Mouse (Mus musculus) myocyte (in vitro differentiated cells): ENCODE measurements around the gene Sdhaf2. TPM values are rescaled to one million over a fixed set of nuclear protein-coding genes. Genes with fewer than 3 reads are reported as not detected.

ENCODE experiments used
- H3K27me3 ChIP-seq: one replicate; pipeline ENCODE4 v1.6.1; 2011; ENCODE audit not compliant: control insufficient read depth, insufficient read depth, insufficient read length
- H3K36me3 ChIP-seq: one replicate; pipeline ENCODE4 v1.6.1; 2011; ENCODE audit not compliant: control insufficient read depth, insufficient read depth
- H3K4me2 ChIP-seq: one replicate; pipeline ENCODE4 v1.6.1; 2011; ENCODE audit warnings: low read depth, control low read depth
- H3K4me3 ChIP-seq: one replicate; pipeline ENCODE4 v1.5.1; 2011; ENCODE audit warnings: mild to moderate bottlenecking, control low read depth, moderate library complexity
- H3K79me2 ChIP-seq: one replicate; pipeline ENCODE4 v1.6.1; 2011; ENCODE audit not compliant: control insufficient read depth, insufficient read depth
- H3ac ChIP-seq: one replicate; pipeline ENCODE4 v1.6.1; 2011; ENCODE audit not compliant: control insufficient read depth, insufficient read length
- CEBPB ChIP-seq: IDR thresholded peaks from 2 replicates; pipeline ENCODE4 v1.6.1; 2011; ENCODE audit warnings: mild to moderate bottlenecking, moderate library complexity; ENCODE audit not compliant: poor library complexity, insufficient read depth, severe bottlenecking
- E2F4 ChIP-seq: IDR thresholded peaks from one replicate; pipeline ENCODE4 v1.6.1; 2011; ENCODE audit warnings: mild to moderate bottlenecking, control low read depth, moderate library complexity; ENCODE audit not compliant: insufficient read depth
- MAX ChIP-seq: IDR thresholded peaks from one replicate; pipeline ENCODE4 v1.6.1; 2011; ENCODE audit warnings: low read depth, mild to moderate bottlenecking, control low read depth
- MYOD1 ChIP-seq, 3 experiments: IDR thresholded peaks; one replicate each; pipeline ENCODE4 v1.6.1; 2011; ENCODE audit warnings: control low read depth in 2 of 3, low read depth in 2 of 3, mild to moderate bottlenecking in 2 of 3, moderate library complexity in 1 of 3; ENCODE audit not compliant: insufficient read length in 2 of 3, control insufficient read depth in 1 of 3
- MYOG ChIP-seq, 3 experiments: IDR thresholded peaks; one replicate each; pipeline ENCODE4 v1.6.1; 2011; ENCODE audit warnings: control low read depth in 2 of 3, low read depth in 2 of 3, mild to moderate bottlenecking in 2 of 3; ENCODE audit not compliant: insufficient read length in 2 of 3, control insufficient read depth in 1 of 3, insufficient read depth in 1 of 3
- POLR2A ChIP-seq: IDR thresholded peaks from one replicate; pipeline ENCODE4 v1.6.1; 2011; ENCODE audit warnings: low read depth, mild to moderate bottlenecking, control low read depth, moderate library complexity; ENCODE audit not compliant: insufficient read length
- POLR2AphosphoS2 ChIP-seq: IDR thresholded peaks from one replicate; pipeline ENCODE4 v1.6.1; 2011; ENCODE audit warnings: low read depth, control low read depth; ENCODE audit not compliant: insufficient read length
- REST ChIP-seq: IDR thresholded peaks from one replicate; pipeline ENCODE4 v1.6.1; 2011; ENCODE audit warnings: mild to moderate bottlenecking, control low read depth, moderate library complexity; ENCODE audit not compliant: insufficient read depth, insufficient read length
- SRF ChIP-seq: IDR thresholded peaks from one replicate; pipeline ENCODE4 v1.6.1; 2011; ENCODE audit warnings: low read depth; ENCODE audit not compliant: control insufficient read depth, insufficient read length
- TCF12 ChIP-seq: IDR thresholded peaks from one replicate; pipeline ENCODE4 v1.6.1; 2011; ENCODE audit warnings: mild to moderate bottlenecking, control low read depth; ENCODE audit not compliant: poor library complexity, insufficient read depth, severe bottlenecking
- TCF3 ChIP-seq: IDR thresholded peaks from one replicate; pipeline ENCODE4 v1.6.1; 2011; ENCODE audit warnings: low read depth, control low read depth; ENCODE audit not compliant: insufficient read length
- USF1 ChIP-seq: IDR thresholded peaks from one replicate; pipeline ENCODE4 v1.6.1; 2011; ENCODE audit warnings: low read depth, mild to moderate bottlenecking, control low read depth, moderate library complexity
- polyA plus RNA-seq: library from polyadenylated mRNA; unstranded; fragments of >200 nt; fragmentation: generic; extraction: Trizol; gene quantifications from one replicate; pipeline ENCODE4 v1.2.1, GENCODE M21; 2012; ENCODE audit warnings: missing spikeins

Gene Sdhaf2
- polyA plus RNA-seq, result 36.3 TPM

- H3K4me2 ChIP-seq, result peak within 1 kb of the TSS; percentile 87
- H3K27me3 ChIP-seq, result no peaks in the 10 kb centered on the region
- H3ac ChIP-seq, result peak within 1 kb of the TSS; percentile 91
- H3K4me3 ChIP-seq, result peak within 1 kb of the TSS; percentile 62
- H3K36me3 ChIP-seq, result peaks cover 23% of the 10 kb centered on the region
- no peak for TF ChIP-seq MYOD1 (IDR thresholded peaks at IDR 0.05; ENCODE audit: control insufficient read depth in 1 of 3, insufficient read length in 2 of 3, low read depth in 2 of 3)
- no peak for TF ChIP-seq REST
- TF ChIP-seq TCF12, result no peak
- no peak for TF ChIP-seq CEBPB
- no peak for TF ChIP-seq SRF
- no peak for TF ChIP-seq POLR2AphosphoS2
- no peak for TF ChIP-seq USF1
- TF ChIP-seq MAX, result no peak
- TF ChIP-seq MYOG (IDR thresholded peaks at IDR 0.05; ENCODE audit: control insufficient read depth in 1 of 3, insufficient read depth in 1 of 3, insufficient read length in 2 of 3, low read depth in 2 of 3), result no peak
- no peak for TF ChIP-seq POLR2A
- no peak for TF ChIP-seq TCF3
- TF ChIP-seq E2F4, result no peak
- peaks cover 84% of the 10 kb centered on the region for H3K79me2 ChIP-seq
Observed at GRCm38 (mm10) chr19:10525910-10526309, at the start of gene Sdhaf2. TSS of gene Sdhaf2 (minus strand) at chr19:10526142.

- no peaks in the 10 kb centered on the region for H3K27me3 ChIP-seq
- TF ChIP-seq REST (no peak), TCF3 (no peak), POLR2AphosphoS2 (no peak), SRF (no peak), MYOG (IDR thresholded peaks at IDR 0.05; ENCODE audit: control insufficient read depth in 1 of 3, insufficient read depth in 1 of 3, insufficient read length in 2 of 3, low read depth in 2 of 3) (peak in 1 of 3 experiments; percentile 8), MYOD1 (IDR thresholded peaks at IDR 0.05; ENCODE audit: control insufficient read depth in 1 of 3, insufficient read length in 2 of 3, low read depth in 2 of 3) (peak in 1 of 3 experiments; percentile 57), TCF12 (no peak), MAX (no peak)
- no peak overlapping the region for H3ac ChIP-seq
- no peak overlapping the region for H3K4me2 ChIP-seq
- H3K4me3 ChIP-seq, result no peak overlapping the region
- no peaks in the 10 kb centered on the region for H3K79me2 ChIP-seq
- peaks cover 35% of the 10 kb centered on the region for H3K36me3 ChIP-seq
Observed at GRCm38 (mm10) chr19:10569627-10570026, 43.7 kb upstream of the Sdhaf2 start.

- Histone ChIP-seq H3K79me2 (no peaks in the 10 kb centered on the region), H3K4me3 (no peak overlapping the region), H3K27me3 (no peaks in the 10 kb centered on the region), H3K36me3 (peaks cover 7% of the 10 kb centered on the region), H3ac (no peak overlapping the region), H3K4me2 (peak overlapping the region; percentile 43)
- TF ChIP-seq MYOG (IDR thresholded peaks at IDR 0.05; ENCODE audit: control insufficient read depth in 1 of 3, insufficient read depth in 1 of 3, insufficient read length in 2 of 3, low read depth in 2 of 3), result no peak
Observed at GRCm38 (mm10) chr19:10565217-10565616, 39.3 kb upstream of the Sdhaf2 start.

GRCm38 (mm10) chr19:10564278-10564677, 38.3 kb upstream of the Sdhaf2 start:
- H3K79me2 ChIP-seq, result no peaks in the 10 kb centered on the region
- H3K4me2 ChIP-seq, result no peak overlapping the region
- H3K4me3 ChIP-seq, result no peak overlapping the region
- H3K27me3 ChIP-seq, result no peaks in the 10 kb centered on the region
- TF ChIP-seq USF1 (no peak), POLR2A (no peak), TCF12 (no peak), MYOD1 (IDR thresholded peaks at IDR 0.05; ENCODE audit: control insufficient read depth in 1 of 3, insufficient read length in 2 of 3, low read depth in 2 of 3) (no peak), MYOG (IDR thresholded peaks at IDR 0.05; ENCODE audit: control insufficient read depth in 1 of 3, insufficient read depth in 1 of 3, insufficient read length in 2 of 3, low read depth in 2 of 3) (no peak), TCF3 (no peak), POLR2AphosphoS2 (no peak), CEBPB (no peak), E2F4 (no peak), SRF (no peak), MAX (no peak), REST (no peak)
- H3K36me3 ChIP-seq, result peaks cover 7% of the 10 kb centered on the region
- H3ac ChIP-seq, result no peak overlapping the region

- Histone ChIP-seq H3K4me3 (no peak overlapping the region), H3K36me3 (no peaks in the 10 kb centered on the region), H3K79me2 (no peaks in the 10 kb centered on the region), H3K4me2 (peak overlapping the region; percentile 69), H3ac (no peak overlapping the region), H3K27me3 (no peaks in the 10 kb centered on the region)
- no peak for TF ChIP-seq POLR2A
- TF ChIP-seq TCF3, result no peak
- no peak for TF ChIP-seq TCF12
- no peak for TF ChIP-seq POLR2AphosphoS2
- no peak for TF ChIP-seq SRF
- TF ChIP-seq REST, result no peak
- no peak for TF ChIP-seq E2F4
- no peak for TF ChIP-seq MYOD1 (IDR thresholded peaks at IDR 0.05; ENCODE audit: control insufficient read depth in 1 of 3, insufficient read length in 2 of 3, low read depth in 2 of 3)
- TF ChIP-seq CEBPB, result no peak
- TF ChIP-seq MAX, result no peak
- no peak for TF ChIP-seq MYOG (IDR thresholded peaks at IDR 0.05; ENCODE audit: control insufficient read depth in 1 of 3, insufficient read depth in 1 of 3, insufficient read length in 2 of 3, low read depth in 2 of 3)
- TF ChIP-seq USF1, result no peak
Observed at GRCm38 (mm10) chr19:10562351-10562750, 36.4 kb upstream of the Sdhaf2 start.
